Mouse (Mus musculus): Measurements from ENCODE around the gene Plcd1.

DNA sequence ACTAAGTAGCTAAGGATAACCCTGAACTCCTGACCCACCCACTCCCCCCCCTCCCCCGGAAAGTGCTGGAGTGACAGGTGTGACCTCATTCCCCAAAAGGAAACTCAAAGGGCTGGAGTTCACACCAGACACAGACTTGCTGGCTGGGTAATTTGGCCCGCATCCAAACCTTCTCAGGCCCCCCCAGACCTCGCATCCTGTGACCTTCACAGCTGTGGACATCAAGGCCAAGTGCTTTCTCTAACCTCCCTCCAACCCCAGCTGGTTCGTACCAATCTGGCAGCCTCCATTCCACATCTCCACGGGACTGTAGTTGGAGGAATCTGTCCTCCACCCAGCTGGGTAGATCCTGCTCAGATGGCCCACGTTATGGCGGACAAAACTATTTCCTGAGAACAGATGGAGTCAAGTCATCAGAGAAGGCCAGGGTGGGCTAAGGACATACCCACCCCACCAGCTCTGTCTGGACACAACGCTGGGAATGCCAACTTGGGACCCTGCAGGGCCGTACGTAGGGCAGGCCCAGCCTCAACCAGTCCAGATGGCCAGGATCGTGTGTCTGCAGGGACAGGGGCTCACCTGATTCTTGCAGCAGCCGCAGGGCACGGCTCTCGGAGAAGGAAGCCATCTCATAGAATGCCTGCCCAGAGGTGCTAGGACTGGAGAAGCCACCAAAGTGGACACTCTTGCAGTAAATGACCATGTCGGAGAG, 20.0 kb downstream of the Plcd1 start:
- TF ChIP-seq CTCF (IDR thresholded peaks at IDR 0.05) (no peak), EP300 (IDR thresholded peaks at IDR 0.05) (no peak)
